Mouse (Mus musculus) ES-Bruce4 (cell line): Measurements from ENCODE around the gene Rheb. TPM values are rescaled to one million over a fixed set of nuclear protein-coding genes. Genes with fewer than 3 reads are reported as not detected.
"Not testable (repeated sequence)": the region's sequence is repeated elsewhere in the genome, so short reads cannot be mapped to it uniquely, and the experiment has no call there.

Experiments used
- H3K27ac ChIP-seq: 2 replicates; pipeline ENCODE4 v1.5.1; 2012; ENCODE audit warnings: low read length, inconsistent platforms; ENCODE audit not compliant: insufficient read depth
- H3K27me3 ChIP-seq: 2 replicates; pipeline ENCODE4 v1.6.1; 2012; ENCODE audit warnings: mild to moderate bottlenecking, low read length, inconsistent platforms; ENCODE audit not compliant: control insufficient read depth, poor library complexity, insufficient read depth, severe bottlenecking
- H3K36me3 ChIP-seq: 2 replicates; pipeline ENCODE4 v1.6.1; 2012; ENCODE audit warnings: inconsistent platforms, mild to moderate bottlenecking, low read length, moderate library complexity; ENCODE audit not compliant: control insufficient read depth, poor library complexity, insufficient read depth, severe bottlenecking
- H3K4me1 ChIP-seq: one replicate; pipeline ENCODE4 v1.8.1; 2011; ENCODE audit warnings: low read length; ENCODE audit not compliant: control insufficient read depth, insufficient read depth
- H3K4me3 ChIP-seq: 2 replicates; pipeline ENCODE4 v1.5.1; 2011; ENCODE audit warnings: low read depth, mild to moderate bottlenecking, low read length
- H3K9ac ChIP-seq: 2 replicates; pipeline ENCODE4 v1.6.1; 2012; ENCODE audit warnings: low read depth, mild to moderate bottlenecking, inconsistent platforms; ENCODE audit not compliant: poor library complexity, severe bottlenecking
- H3K9me3 ChIP-seq: replicated peaks from 2 replicates; pipeline ENCODE4 v1.6.1; 2012; ENCODE audit warnings: mild to moderate bottlenecking, low read length, inconsistent platforms; ENCODE audit not compliant: control insufficient read depth, poor library complexity, insufficient read depth, severe bottlenecking
- CTCF ChIP-seq: IDR thresholded peaks from one replicate; pipeline ENCODE4 v1.8.1; 2011; ENCODE audit warnings: low read depth, low read length
- EP300 ChIP-seq: IDR thresholded peaks from 2 replicates; pipeline ENCODE4 v1.6.1; 2011; ENCODE audit warnings: low read depth, low read length; ENCODE audit not compliant: insufficient read depth
- POLR2A ChIP-seq: IDR thresholded peaks from one replicate; pipeline ENCODE4 v1.8.1; 2011; ENCODE audit warnings: low read length; ENCODE audit not compliant: insufficient read depth
- polyA plus RNA-seq: library from polyadenylated mRNA; stranded (reverse); fragments of >200 nt; gene quantifications from 2 replicates; pipeline ENCODE4 v1.2.4, GENCODE M21; 2011; ENCODE audit warnings: low read depth; ENCODE audit not compliant: missing spikeins, insufficient read depth, insufficient read length

The Rheb gene
- polyA plus RNA-seq, 1 experiment = 112 TPM

GRCm38 (mm10) chr5:24861449-24861930, 19.1 kb upstream of the Rheb start:
- Histone ChIP-seq H3K27ac (no peak overlapping the region), H3K4me1 (no peaks in the 10 kb centered on the region), H3K27me3 (no peaks in the 10 kb centered on the region), H3K9ac (no peak overlapping the region), H3K4me3 (no peak overlapping the region), H3K9me3 (no peaks in the 10 kb centered on the region), H3K36me3 (no peaks in the 10 kb centered on the region)
- TF ChIP-seq CTCF (no peak), POLR2A (no peak), EP300 (no peak)

DNA sequence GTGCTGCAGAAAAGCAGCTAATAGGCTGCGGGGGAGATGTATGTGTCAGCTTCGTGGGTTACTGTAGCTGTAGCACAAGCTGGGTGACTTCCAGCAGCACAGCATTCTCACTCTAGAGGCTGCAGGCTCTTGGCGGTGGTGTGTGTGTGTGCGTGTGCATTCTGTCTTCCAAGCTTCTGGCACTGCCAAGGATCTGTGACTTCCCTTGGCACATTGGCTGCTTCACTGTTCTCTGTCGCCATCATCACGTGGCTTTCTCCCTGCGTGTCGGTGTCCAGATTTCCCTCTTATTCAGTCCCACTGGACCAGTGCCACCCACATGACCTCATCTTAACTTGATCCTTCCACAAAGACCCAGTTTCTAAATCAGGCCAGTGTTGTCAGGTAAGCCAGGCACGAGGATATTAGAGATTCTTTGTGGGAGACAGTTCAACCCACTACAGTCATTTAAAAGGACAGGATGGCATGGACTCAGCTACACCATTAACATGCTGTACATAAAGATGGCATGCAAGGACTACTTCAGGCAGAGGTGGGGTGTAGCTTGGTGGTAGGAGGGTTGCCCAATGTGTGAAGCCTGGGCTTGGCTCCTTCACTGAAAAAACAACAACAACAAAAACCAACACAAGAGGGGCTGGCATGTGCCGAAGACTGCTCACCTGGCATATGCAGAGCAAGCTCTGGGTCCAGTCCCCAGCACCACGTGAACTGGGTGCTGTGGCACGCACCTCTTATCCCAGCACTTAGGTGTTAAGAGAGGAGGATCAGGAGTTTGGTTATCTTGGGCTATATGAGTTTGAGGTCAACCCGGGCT, 18.4 kb upstream of the Rheb start:
- no peaks in the 10 kb centered on the region for H3K4me1 ChIP-seq
- no peak for TF ChIP-seq POLR2A
- no peak for TF ChIP-seq CTCF
- no peak for TF ChIP-seq EP300
- no peak overlapping the region for H3K9ac ChIP-seq
- no peaks in the 10 kb centered on the region for H3K36me3 ChIP-seq
- H3K27ac ChIP-seq = no peak overlapping the region
- no peak overlapping the region for H3K4me3 ChIP-seq
- no peaks in the 10 kb centered on the region for H3K27me3 ChIP-seq
- no peaks in the 10 kb centered on the region for H3K9me3 ChIP-seq

DNA sequence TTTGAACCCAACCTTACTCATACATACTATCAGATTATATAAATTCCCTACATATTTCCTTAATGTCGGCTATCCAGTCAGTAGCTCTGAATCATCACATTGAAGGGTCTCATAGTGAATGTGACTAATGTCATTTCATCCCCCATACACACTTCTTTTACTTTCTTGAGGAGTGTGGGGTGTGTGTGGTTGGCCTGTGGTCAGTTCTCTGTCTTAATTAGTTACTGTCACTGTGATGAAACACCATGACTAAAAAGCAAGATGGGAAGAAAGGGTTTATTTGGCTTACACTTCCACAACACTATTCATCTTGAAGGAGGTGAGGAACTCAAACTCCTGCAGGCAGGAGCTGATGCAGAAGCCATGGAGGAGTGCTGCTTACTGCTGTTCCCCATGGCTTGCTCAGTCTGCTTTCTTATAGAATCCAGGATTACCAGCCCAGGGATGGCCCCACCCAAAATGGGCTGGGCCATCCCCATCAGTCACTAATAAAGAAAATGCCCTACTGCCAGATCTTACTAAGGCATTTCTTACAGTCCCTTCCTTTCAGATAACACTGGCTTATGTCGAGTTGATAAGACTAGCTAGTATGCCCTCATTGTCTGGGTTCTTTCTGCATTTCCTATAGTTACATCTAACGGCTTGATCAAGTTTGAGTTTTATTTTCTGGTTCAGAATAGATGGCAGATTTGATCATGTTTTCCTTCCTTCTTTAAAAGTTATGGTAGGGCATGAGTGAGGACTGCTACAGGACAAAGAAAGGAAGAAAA, 17.5 kb upstream of the Rheb start:
- H3K4me3 ChIP-seq = no peak overlapping the region
- H3K9ac ChIP-seq = no peak overlapping the region
- H3K27me3 ChIP-seq = no peaks in the 10 kb centered on the region
- H3K27ac ChIP-seq = no peak overlapping the region
- no peaks in the 10 kb centered on the region for H3K36me3 ChIP-seq
- no peaks in the 10 kb centered on the region for H3K9me3 ChIP-seq
- no peak for TF ChIP-seq POLR2A
- H3K4me1 ChIP-seq = no peaks in the 10 kb centered on the region

- Histone ChIP-seq H3K27me3 (no peaks in the 10 kb centered on the region), H3K27ac (no peak overlapping the region), H3K4me1 (no peaks in the 10 kb centered on the region), H3K4me3 (no peak overlapping the region), H3K9me3 (no peaks in the 10 kb centered on the region), H3K9ac (no peak overlapping the region), H3K36me3 (no peaks in the 10 kb centered on the region)
- TF ChIP-seq EP300 = no peak
- TF ChIP-seq POLR2A = no peak
- no peak for TF ChIP-seq CTCF
Measured at GRCm38 (mm10) chr5:24854827-24855600, 12.6 kb upstream of the Rheb start.

GRCm38 (mm10) chr5:24854256-24854655, 11.8 kb upstream of the Rheb start:
- Histone ChIP-seq H3K27ac (no peak overlapping the region), H3K9ac (no peak overlapping the region), H3K36me3 (no peaks in the 10 kb centered on the region), H3K27me3 (no peaks in the 10 kb centered on the region), H3K4me1 (no peaks in the 10 kb centered on the region), H3K4me3 (no peak overlapping the region), H3K9me3 (no peaks in the 10 kb centered on the region)
- no peak for TF ChIP-seq EP300
- TF ChIP-seq POLR2A = no peak

DNA sequence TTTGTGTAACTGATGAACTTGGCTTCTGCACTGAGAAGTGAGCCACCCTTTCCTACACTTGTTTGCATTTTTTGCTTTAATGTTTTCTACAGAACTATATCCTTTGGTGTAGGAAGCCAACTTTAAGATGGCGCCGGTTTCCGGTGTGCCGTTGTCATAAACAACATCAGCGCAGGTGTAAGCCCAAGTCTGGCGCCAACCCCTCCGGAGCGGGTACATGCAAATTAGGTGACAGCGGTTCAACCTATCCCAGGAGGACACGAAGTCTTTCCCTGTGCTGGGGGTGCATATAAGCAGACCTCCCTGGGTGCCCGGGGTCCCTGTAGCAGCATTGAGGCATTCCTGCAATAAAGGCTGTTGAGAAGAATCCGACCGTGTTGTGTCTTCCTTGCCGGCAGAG, 5.8 kb upstream of the Rheb start:
- H3K27me3 ChIP-seq, H3K36me3 ChIP-seq, H3K9ac ChIP-seq, H3K27ac ChIP-seq, H3K4me1 ChIP-seq, H3K4me3 ChIP-seq, H3K9me3 ChIP-seq: not testable (repeated sequence)
